Mouse (Mus musculus) intestine, postnatal 0 days (tissue): ENCODE results near the gene Sox2. TPM values are rescaled to one million over a fixed set of nuclear protein-coding genes. Genes with fewer than 3 reads are reported as not detected.
A peak's percentile ranks its signal among the peaks of the same experiment; 100 is the strongest.

Experiments used
- ATAC-seq: fragments of 200-750 bp; cut with Nextera tagmentation; 2 replicates; pipeline ENCODE4 v1.8.0; 2017; ENCODE audit warnings: mild to moderate bottlenecking, moderate TSS enrichment, moderate library complexity
- H3K27ac ChIP-seq: fragments of 300-500 bp; sonication (generic); 2 replicates; pipeline ENCODE4 v1.5.1; 2014; ENCODE audit warnings: mild to moderate bottlenecking, low read depth, low read length, moderate library complexity
- H3K27me3 ChIP-seq: fragments of 300-500 bp; sonication (generic); replicated peaks from 2 replicates; pipeline ENCODE4 v1.6.1; 2014; ENCODE audit warnings: low read length, mixed read lengths; ENCODE audit not compliant: control insufficient read depth, insufficient read depth
- H3K36me3 ChIP-seq: fragments of 300-500 bp; sonication (generic); 2 replicates; pipeline ENCODE4 v1.6.1; 2014; ENCODE audit warnings: mild to moderate bottlenecking, moderate library complexity; ENCODE audit not compliant: control insufficient read depth, insufficient read depth
- H3K4me1 ChIP-seq: fragments of 300-500 bp; sonication (generic); replicated peaks from 2 replicates; pipeline ENCODE4 v1.6.1; 2014; ENCODE audit warnings: antibody characterized with exemption, low read length, mixed read lengths; ENCODE audit not compliant: control insufficient read depth, insufficient read depth
- H3K4me2 ChIP-seq: fragments of 300-500 bp; sonication (generic); replicated peaks from 2 replicates; pipeline ENCODE4 v1.6.1; 2014; ENCODE audit warnings: low read depth, mild to moderate bottlenecking, moderate library complexity
- H3K4me3 ChIP-seq: fragments of 300-500 bp; sonication (generic); 2 replicates; pipeline ENCODE4 v1.5.1; 2014; ENCODE audit warnings: low read depth, low read length
- H3K9ac ChIP-seq: fragments of 300-500 bp; sonication (generic); 2 replicates; pipeline ENCODE4 v1.6.1; 2014; ENCODE audit warnings: mild to moderate bottlenecking, low read depth, low read length
- H3K9me3 ChIP-seq: fragments of 300-500 bp; sonication (generic); 2 replicates; pipeline ENCODE4 v1.6.1; 2016; ENCODE audit warnings: mixed run types; ENCODE audit not compliant: control insufficient read depth
- CTCF ChIP-seq: sonication (generic); IDR thresholded peaks from 2 replicates; pipeline ENCODE4 v1.5.1; 2016; ENCODE audit warnings: low read depth, mild to moderate bottlenecking, control low read depth, antibody characterized with exemption, moderate library complexity
- WGBS: fragments of 180-500 bp; shearing (Covaris S2); extraction: QIAGEN DNeasy Blood & Tissue Kit; methylation state at CpG from one replicate; pipeline ENCODE4 v1.1.7; 2014; 5-methylcytosine and 5-hydroxymethylcytosine counted together
- polyA plus RNA-seq: library from polyadenylated mRNA; unstranded; fragments of >200 nt; fragmentation: Nextera tagmentation; extraction: Ambion mirVana; gene quantifications from 2 replicates; pipeline ENCODE4 v1.2.1, GENCODE M21; 2015

Sox2 gene
- polyA plus RNA-seq, 1 experiment from 2014 or later: 0.25 TPM

- no peaks in the 10 kb centered on the region for H3K4me1 ChIP-seq
- no peak overlapping the region for H3K27ac ChIP-seq
- no peak overlapping the region for H3K9ac ChIP-seq
- H3K9me3 ChIP-seq: no peaks in the 10 kb centered on the region
- peak; percentile 36; the same call in 1 of the 2 replicates for ATAC-seq
- peak overlapping the region; percentile 65 for H3K4me2 ChIP-seq
- 1% methylated on average over 50 of the region's 50 CpGs for WGBS
- peak overlapping the region; percentile 40 for H3K4me3 ChIP-seq
- no peak for TF ChIP-seq CTCF
- H3K27me3 ChIP-seq: peaks cover 95% of the 10 kb centered on the region
- H3K36me3 ChIP-seq: no peaks in the 10 kb centered on the region
Measured at GRCm38 (mm10) chr3:34648833-34649719, 1.1 kb upstream of the Sox2 start.

- Histone ChIP-seq H3K9ac (no peak overlapping the region), H3K4me3 (peak overlapping the region; percentile 40), H3K27me3 (peaks cover 95% of the 10 kb centered on the region), H3K9me3 (no peaks in the 10 kb centered on the region), H3K4me1 (no peaks in the 10 kb centered on the region), H3K36me3 (no peaks in the 10 kb centered on the region), H3K4me2 (peak overlapping the region; percentile 65), H3K27ac (no peak overlapping the region)
- 1% methylated on average over 62 of the region's 67 CpGs for WGBS
- TF ChIP-seq CTCF: no peak
- 0 out of 2 replicates have a peak, but pooled peaks have one; percentile 31 for ATAC-seq
Measured at GRCm38 (mm10) chr3:34650621-34651361, 586 bp downstream of the Sox2 start.

- WGBS: 4% methylated on average over 26 of the region's 26 CpGs
- peaks cover 95% of the 10 kb centered on the region for H3K27me3 ChIP-seq
- H3K9ac ChIP-seq: no peak overlapping the region
- no peak overlapping the region for H3K4me2 ChIP-seq
- H3K36me3 ChIP-seq: no peaks in the 10 kb centered on the region
- no peaks in the 10 kb centered on the region for H3K4me1 ChIP-seq
- ATAC-seq: no peak
- H3K4me3 ChIP-seq: peak overlapping the region; percentile 40; the same call in 1 of the 2 replicates
- H3K27ac ChIP-seq: no peak overlapping the region
- no peak for TF ChIP-seq CTCF
- H3K9me3 ChIP-seq: no peaks in the 10 kb centered on the region
Measured at GRCm38 (mm10) chr3:34651486-34652170, 1.4 kb downstream of the Sox2 start.

GRCm38 (mm10) chr3:34652616-34653015 is 2.4 kb downstream of the Sox2 start:
- WGBS: 2% methylated on average over 14 of the region's 14 CpGs
- no peaks in the 10 kb centered on the region for H3K36me3 ChIP-seq
- no peaks in the 10 kb centered on the region for H3K4me1 ChIP-seq
- no peak overlapping the region for H3K9ac ChIP-seq
- TF ChIP-seq CTCF: no peak
- peaks cover 96% of the 10 kb centered on the region for H3K27me3 ChIP-seq
- no peaks in the 10 kb centered on the region for H3K9me3 ChIP-seq
- H3K27ac ChIP-seq: no peak overlapping the region
- no peak for ATAC-seq
- H3K4me2 ChIP-seq: no peak overlapping the region
- H3K4me3 ChIP-seq: no peak overlapping the region

GRCm38 (mm10) chr3:34653235-34653976 is 3.2 kb downstream of the Sox2 start:
- H3K9ac ChIP-seq: no peak overlapping the region
- 2% methylated on average over 26 of the region's 26 CpGs for WGBS
- no peaks in the 10 kb centered on the region for H3K9me3 ChIP-seq
- no peaks in the 10 kb centered on the region for H3K4me1 ChIP-seq
- ATAC-seq: no peak
- peaks cover 97% of the 10 kb centered on the region for H3K27me3 ChIP-seq
- no peak overlapping the region for H3K4me3 ChIP-seq
- no peaks in the 10 kb centered on the region for H3K36me3 ChIP-seq
- TF ChIP-seq CTCF: no peak
- H3K27ac ChIP-seq: no peak overlapping the region
- no peak overlapping the region for H3K4me2 ChIP-seq
